Mouse (Mus musculus) heart, adult 2 months (tissue): Measurements from ENCODE around the gene Amigo1.

Source experiments
- CTCF ChIP-seq: fragments of 200-600 bp; IDR thresholded peaks from 2 replicates; pipeline ENCODE4 v1.8.1; 2022; ENCODE audit warnings: antibody characterized with exemption, mild to moderate bottlenecking, moderate library complexity
- POLR2A ChIP-seq: fragments of 200-500 bp; IDR thresholded peaks from 2 replicates; pipeline ENCODE4 v1.6.1; 2011; ENCODE audit warnings: mild to moderate bottlenecking, low read depth, low read length, control low read depth; ENCODE audit not compliant: insufficient read depth

DNA sequence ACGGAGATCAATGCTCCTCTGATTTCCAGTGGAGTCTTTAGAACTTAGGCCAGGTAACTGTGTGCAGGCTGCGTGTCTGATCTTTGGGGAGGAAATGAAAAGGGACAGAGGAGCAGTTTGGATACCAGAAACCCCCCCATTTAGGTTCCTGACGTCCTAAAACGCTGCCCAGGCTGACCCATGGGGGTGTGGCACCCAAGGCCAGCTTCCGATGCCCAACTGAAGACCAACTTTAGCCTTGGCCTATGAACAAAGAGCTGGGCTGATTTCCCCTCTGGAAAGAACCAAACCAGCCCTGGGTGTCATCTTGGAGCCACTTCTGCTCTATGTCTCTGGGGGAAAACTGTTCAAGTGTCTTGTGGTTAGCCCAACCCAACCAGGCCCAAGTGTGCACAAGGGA, 22.0 kb upstream of the Amigo1 start:
- TF ChIP-seq POLR2A (no peak), CTCF (no peak)
